Mouse (Mus musculus) forebrain, embryonic 10.5 days (tissue): ENCODE measurements at regions not wholly inside any gene's neighbourhood (a gene's known extent, or its start where the extent isn't known, plus 50 kb on each side); places are given as distances from the start of the nearest gene placed in this dataset.
A peak's percentile ranks its signal among the peaks of the same experiment; 100 is the strongest.

ENCODE experiments used
- DNase-seq: peaks from one replicate; pipeline ENCODE4 v3.0.0-alpha.2; 2017; ENCODE audit warnings: low spot score; ENCODE audit errors: extremely low spot score
- H3K27ac ChIP-seq: fragments of 300-500 bp; sonication (generic); 2 replicates; pipeline ENCODE4 v1.5.1; 2016; ENCODE audit warnings: mild to moderate bottlenecking
- H3K27me3 ChIP-seq: fragments of 300-500 bp; sonication (generic); 2 replicates; pipeline ENCODE4 v1.6.1; 2016; ENCODE audit warnings: mild to moderate bottlenecking; ENCODE audit not compliant: poor library complexity, severe bottlenecking
- H3K36me3 ChIP-seq: fragments of 300-500 bp; sonication (generic); replicated peaks from 2 replicates; pipeline ENCODE4 v1.6.1; 2016; ENCODE audit warnings: mild to moderate bottlenecking, moderate library complexity
- H3K4me1 ChIP-seq: fragments of 300-500 bp; sonication (generic); 2 replicates; pipeline ENCODE4 v1.6.1; 2016
- H3K4me3 ChIP-seq: fragments of 300-500 bp; sonication (generic); 2 replicates; pipeline ENCODE4 v1.5.1; 2016; ENCODE audit warnings: mild to moderate bottlenecking, moderate library complexity
- H3K9me3 ChIP-seq: fragments of 300-500 bp; sonication (generic); 2 replicates; pipeline ENCODE4 v1.6.1; 2016; ENCODE audit warnings: mild to moderate bottlenecking, moderate library complexity
- WGBS: fragments of 180-500 bp; shearing (Covaris S2); methylation state at CpG from one replicate; pipeline ENCODE4 v1.1.7; 2016; 5-methylcytosine and 5-hydroxymethylcytosine counted together

DNA sequence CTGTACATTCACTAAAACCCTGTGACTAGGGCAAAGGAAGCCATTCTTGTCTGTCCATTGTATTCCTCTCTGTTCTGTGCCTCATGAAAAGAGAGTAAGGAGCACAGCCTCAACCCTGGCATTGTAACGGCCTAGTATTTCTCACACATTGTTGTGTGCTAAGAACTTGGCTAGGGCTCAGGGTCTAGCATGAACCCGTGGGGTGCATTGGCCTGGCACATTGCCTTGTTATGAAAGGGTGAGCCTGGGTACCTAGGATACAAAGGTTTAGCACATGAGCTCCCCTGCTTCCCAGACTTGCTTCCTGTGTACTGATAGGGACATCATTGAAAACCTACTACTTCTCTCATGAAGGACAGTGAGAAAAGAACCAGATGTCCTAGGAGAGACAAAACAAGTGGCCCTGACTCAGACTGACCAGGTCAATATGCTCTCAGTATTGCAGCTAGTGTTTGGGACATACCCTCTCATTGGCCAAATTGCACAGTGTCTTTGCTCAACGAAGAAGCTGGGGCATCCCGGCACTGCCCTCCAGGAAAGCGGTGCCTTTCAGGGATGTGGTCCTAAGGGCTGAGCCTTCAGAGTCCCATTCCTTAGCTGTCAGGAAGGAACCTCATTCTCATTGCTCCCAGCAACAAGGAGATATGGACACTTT lies 298.6 kb downstream of the Glrx3 start:
- WGBS, result 90% methylated on average over 5 of the region's 5 CpGs
- H3K4me3 ChIP-seq, result no peak overlapping the region

DNA sequence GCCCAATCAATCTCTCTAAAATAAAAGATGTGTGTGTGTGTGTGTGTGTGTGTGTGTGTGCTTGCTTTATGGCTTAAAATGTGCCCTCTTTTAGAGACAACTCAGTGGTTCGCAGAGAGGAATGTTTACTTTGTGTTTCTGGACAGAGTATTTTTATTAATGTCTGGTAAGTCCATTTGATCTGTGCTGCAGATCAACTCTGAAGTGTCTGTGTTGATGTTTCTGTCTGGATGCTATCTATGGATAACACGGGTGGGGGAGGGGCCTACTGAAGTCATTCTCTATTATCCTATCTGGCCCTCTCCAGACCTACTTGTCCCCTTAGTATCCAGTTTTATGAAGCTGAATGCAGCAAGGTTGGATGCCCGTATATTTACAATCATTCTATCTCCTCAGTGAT lies 304.3 kb downstream of the Glrx3 start:
- Histone ChIP-seq H3K36me3 (no peaks in the 10 kb centered on the region), H3K4me3 (no peak overlapping the region), H3K4me1 (no peaks in the 10 kb centered on the region), H3K9me3 (no peaks in the 10 kb centered on the region), H3K27ac (no peak overlapping the region), H3K27me3 (no peaks in the 10 kb centered on the region)
- WGBS, result 89% methylated on average over 3 of the region's 3 CpGs
- no peak for DNase-seq

More for the DNA sequence above, 298.6 kb downstream of the Glrx3 start:
- H3K4me1 ChIP-seq, result peaks cover 5% of the 10 kb centered on the region
- H3K9me3 ChIP-seq, result no peaks in the 10 kb centered on the region
- H3K27me3 ChIP-seq, result no peaks in the 10 kb centered on the region
- no peaks in the 10 kb centered on the region for H3K36me3 ChIP-seq
- H3K27ac ChIP-seq, result no peak overlapping the region
- DNase-seq, result no peak

DNA sequence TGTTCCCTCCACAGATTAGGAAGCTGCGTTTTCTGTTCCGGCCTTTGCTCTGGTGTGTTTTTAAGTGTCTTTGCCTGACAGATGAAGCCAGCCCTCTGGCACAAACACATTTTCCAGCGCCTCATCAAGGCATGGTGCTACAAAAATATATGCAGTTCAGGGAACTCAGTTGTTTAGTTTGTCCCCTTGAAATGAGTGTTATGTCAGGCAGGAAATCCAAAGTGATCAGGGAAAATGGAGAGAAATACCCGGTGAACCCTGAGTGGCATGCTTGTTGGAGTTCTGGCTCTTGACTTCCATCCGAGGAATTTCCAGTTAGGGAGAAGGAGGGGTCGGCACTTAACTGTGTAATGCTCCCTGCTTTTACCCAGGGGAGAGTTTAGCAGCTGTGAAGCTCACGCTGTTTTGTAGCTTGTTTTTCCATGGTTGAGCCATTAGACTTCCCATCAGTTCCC lies 304.9 kb downstream of the Glrx3 start:
- H3K4me3 ChIP-seq, result no peak overlapping the region
- no peaks in the 10 kb centered on the region for H3K4me1 ChIP-seq
- H3K27ac ChIP-seq, result no peak overlapping the region
- no peaks in the 10 kb centered on the region for H3K36me3 ChIP-seq
- 68% methylated on average over 7 of the region's 7 CpGs for WGBS
- DNase-seq, result no peak
- no peaks in the 10 kb centered on the region for H3K9me3 ChIP-seq
- no peaks in the 10 kb centered on the region for H3K27me3 ChIP-seq

DNA sequence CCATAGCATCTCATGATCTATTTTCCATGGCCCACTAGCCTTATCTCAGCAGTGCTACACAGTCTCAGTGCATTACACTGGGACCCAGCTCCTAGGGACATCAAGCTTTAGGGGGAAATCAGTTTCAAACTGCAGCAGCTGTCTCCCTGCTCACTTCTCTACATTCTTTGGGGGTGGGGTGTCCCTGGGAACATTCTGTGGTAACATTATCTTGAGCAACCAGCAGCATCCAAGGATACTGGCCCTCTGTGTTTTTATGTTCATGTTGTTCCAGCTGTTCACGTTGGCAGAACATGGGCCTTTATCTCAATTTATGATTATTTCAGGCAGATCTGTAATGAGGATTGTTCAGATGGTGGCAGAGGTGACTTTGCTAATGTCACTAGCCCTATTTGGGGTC lies 308.2 kb downstream of the Glrx3 start:
- 93% methylated on average over 1 of the region's 1 CpGs for WGBS
- no peak for DNase-seq
- H3K27me3 ChIP-seq, result no peaks in the 10 kb centered on the region
- no peak overlapping the region for H3K4me3 ChIP-seq
- no peak overlapping the region for H3K27ac ChIP-seq
- H3K4me1 ChIP-seq, result no peaks in the 10 kb centered on the region
- no peaks in the 10 kb centered on the region for H3K9me3 ChIP-seq
- H3K36me3 ChIP-seq, result no peaks in the 10 kb centered on the region

DNA sequence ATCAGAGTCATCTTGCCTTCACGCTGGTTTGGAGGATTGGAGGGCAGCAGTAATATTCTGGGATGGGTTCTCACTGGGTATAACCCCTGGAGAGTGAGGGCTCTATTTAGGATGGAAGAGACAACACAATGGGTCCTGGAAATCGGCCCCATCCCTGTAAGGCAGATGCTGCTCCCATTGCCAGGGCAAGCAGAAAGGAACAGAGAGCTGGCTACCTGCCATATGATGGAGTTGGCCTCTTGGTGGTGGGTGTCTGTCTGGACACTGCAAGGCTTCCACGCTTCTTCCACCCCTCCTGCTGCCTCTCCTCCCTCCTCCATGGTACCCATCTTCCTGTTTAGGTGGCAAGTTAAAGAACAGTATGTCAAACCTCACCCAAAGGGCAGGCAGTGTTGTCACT lies 308.6 kb downstream of the Glrx3 start:
- no peaks in the 10 kb centered on the region for H3K9me3 ChIP-seq
- WGBS, result 92% methylated on average over 3 of the region's 3 CpGs
- no peaks in the 10 kb centered on the region for H3K36me3 ChIP-seq
- no peak overlapping the region for H3K4me3 ChIP-seq
- H3K27ac ChIP-seq, result no peak overlapping the region
- H3K27me3 ChIP-seq, result no peaks in the 10 kb centered on the region
- DNase-seq, result no peak
- H3K4me1 ChIP-seq, result 0 out of 2 replicates have a peak, but pooled peaks cover 3% of the 10 kb centered on the region

DNA sequence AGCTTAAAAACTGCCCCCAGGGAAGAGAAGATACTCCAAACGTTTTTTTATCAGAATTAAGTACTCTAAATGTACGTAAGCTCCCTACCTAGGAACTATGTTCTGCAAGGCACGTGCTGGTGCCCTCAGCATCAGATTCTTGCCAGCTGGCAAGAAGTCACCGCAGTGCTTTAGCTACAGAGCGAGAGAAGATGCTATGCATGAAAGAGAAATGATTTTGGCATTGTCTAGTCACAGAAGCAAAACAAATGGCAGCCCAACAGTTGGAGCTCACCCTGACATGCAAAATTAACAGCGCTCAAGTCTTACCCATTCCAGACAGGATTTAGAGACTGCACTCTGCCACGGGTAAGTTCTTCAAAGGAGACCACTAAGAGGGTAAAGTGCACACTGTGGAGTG lies 311.5 kb downstream of the Glrx3 start:
- no peak for DNase-seq
- 81% methylated on average over 7 of the region's 7 CpGs for WGBS
- no peaks in the 10 kb centered on the region for H3K9me3 ChIP-seq

DNA sequence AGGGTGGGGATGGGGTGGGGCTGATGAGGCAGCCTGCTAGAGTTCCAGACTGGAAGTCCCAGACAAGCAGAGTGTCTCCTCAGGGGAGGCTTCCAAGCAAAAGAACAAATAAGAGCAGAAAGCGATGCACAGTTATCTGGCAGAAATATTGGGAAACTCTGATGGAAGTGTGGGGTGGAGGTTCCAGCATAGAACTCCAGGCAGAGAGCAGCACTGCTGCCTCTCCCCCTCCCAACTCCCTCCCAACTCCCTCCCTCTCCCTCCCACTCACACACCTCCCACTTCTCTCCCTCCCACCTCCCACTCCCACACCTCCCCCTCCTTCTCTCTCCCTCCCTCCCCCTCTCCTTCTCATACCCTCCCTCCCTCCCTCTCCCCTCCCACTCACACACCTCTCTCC lies 313.3 kb downstream of the Glrx3 start:
- Histone ChIP-seq H3K27ac (no peak overlapping the region), H3K27me3 (no peaks in the 10 kb centered on the region), H3K36me3 (no peaks in the 10 kb centered on the region), H3K4me1 (0 out of 2 replicates have a peak, but pooled peaks cover 3% of the 10 kb centered on the region), H3K4me3 (no peak overlapping the region), H3K9me3 (no peaks in the 10 kb centered on the region)
- no peak for DNase-seq
- 92% methylated on average over 1 of the region's 1 CpGs for WGBS

More for the DNA sequence above, 311.5 kb downstream of the Glrx3 start:
- Histone ChIP-seq H3K27ac (no peak overlapping the region), H3K27me3 (no peaks in the 10 kb centered on the region), H3K4me1 (0 out of 2 replicates have a peak, but pooled peaks cover 3% of the 10 kb centered on the region), H3K4me3 (no peak overlapping the region), H3K36me3 (no peaks in the 10 kb centered on the region)

DNA sequence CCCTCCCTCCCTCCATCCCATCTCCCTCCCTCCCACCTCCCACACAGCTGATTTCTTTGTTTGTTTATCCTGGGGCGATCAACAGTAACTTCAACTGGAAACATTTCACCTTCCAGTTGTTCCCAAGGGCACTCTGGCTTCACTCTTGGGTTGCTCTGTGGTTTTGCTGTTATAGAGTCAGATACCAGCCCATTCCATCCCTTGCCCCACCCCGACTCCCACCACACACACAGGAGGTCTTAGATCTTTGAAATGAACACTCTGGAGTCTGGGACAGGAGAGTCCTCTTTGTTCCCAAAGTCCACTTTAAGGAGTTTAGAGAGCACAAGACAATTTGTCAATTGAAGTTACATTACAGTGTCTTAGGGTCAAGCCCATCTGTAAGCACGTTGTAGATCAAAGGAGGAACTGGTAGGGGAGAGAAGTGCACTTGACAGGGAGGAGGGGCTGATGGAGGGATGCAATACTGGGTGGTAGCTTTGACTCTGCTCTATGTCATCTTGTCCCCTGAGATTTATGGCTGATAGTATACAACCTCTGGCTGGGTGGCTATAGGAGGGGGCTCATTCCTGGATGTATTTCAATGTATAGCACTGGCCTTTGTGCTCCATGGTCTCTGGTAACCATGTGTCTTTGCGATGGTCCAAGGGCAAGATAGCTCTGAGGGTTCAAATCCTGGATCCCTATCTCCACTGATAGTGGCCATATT lies 313.9 kb downstream of the Glrx3 start:
- H3K4me1 ChIP-seq, result 0 out of 2 replicates have a peak, but pooled peaks cover 3% of the 10 kb centered on the region
- H3K4me3 ChIP-seq, result no peak overlapping the region
- H3K9me3 ChIP-seq, result no peaks in the 10 kb centered on the region
- H3K36me3 ChIP-seq, result no peaks in the 10 kb centered on the region
- no peak for DNase-seq
- no peak overlapping the region for H3K27ac ChIP-seq
- WGBS, result 68% methylated on average over 4 of the region's 4 CpGs
- H3K27me3 ChIP-seq, result no peaks in the 10 kb centered on the region

DNA sequence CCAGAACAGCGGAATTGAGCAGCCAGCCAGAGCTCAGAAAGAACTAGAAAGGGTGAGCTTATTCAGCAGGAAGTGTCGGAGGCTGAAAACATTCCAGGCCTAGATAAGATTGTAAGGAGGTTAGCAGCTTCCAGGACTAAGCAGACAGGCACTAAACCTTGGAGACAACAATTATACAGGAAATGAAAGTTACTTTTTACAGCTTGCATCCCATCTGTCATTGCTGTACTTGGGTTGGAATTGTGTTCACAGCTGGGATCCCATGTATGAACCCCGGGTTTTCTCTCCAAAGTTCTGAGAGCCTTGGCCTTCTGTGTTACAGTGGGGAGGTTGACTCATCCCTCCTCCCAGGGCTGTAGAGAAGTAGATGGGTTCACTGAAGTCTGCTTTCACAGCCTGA lies 328.5 kb downstream of the Glrx3 start:
- no peaks in the 10 kb centered on the region for H3K4me1 ChIP-seq
- H3K27ac ChIP-seq, result no peak overlapping the region
- no peaks in the 10 kb centered on the region for H3K27me3 ChIP-seq
- no peaks in the 10 kb centered on the region for H3K9me3 ChIP-seq
- 82% methylated on average over 3 of the region's 3 CpGs for WGBS
- no peak overlapping the region for H3K4me3 ChIP-seq
- H3K36me3 ChIP-seq, result no peaks in the 10 kb centered on the region
- no peak for DNase-seq

DNA sequence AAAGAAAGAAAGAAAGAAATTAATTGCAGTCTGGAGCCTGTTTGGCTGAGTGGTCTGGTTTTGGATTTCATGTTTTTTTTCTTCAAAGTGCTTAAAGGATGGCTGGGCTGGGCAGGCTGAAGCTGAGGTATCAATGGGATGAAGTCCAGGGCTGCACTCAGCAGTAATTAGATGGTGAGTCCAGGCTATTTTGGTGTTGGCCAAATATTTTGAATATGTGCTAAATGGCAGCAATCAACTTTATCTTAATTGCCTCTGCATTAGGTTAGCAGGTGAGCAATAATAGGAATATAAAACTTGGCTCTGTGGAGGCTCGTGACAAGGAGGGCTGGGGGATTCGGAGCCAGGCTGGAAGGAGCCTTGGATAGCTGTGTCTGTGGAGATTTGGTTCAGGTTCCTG lies 329.3 kb downstream of the Glrx3 start:
- Histone ChIP-seq H3K36me3 (no peaks in the 10 kb centered on the region), H3K4me1 (0 out of 2 replicates have a peak, but pooled peaks cover 3% of the 10 kb centered on the region)
- WGBS, result 93% methylated on average over 2 of the region's 2 CpGs

DNA sequence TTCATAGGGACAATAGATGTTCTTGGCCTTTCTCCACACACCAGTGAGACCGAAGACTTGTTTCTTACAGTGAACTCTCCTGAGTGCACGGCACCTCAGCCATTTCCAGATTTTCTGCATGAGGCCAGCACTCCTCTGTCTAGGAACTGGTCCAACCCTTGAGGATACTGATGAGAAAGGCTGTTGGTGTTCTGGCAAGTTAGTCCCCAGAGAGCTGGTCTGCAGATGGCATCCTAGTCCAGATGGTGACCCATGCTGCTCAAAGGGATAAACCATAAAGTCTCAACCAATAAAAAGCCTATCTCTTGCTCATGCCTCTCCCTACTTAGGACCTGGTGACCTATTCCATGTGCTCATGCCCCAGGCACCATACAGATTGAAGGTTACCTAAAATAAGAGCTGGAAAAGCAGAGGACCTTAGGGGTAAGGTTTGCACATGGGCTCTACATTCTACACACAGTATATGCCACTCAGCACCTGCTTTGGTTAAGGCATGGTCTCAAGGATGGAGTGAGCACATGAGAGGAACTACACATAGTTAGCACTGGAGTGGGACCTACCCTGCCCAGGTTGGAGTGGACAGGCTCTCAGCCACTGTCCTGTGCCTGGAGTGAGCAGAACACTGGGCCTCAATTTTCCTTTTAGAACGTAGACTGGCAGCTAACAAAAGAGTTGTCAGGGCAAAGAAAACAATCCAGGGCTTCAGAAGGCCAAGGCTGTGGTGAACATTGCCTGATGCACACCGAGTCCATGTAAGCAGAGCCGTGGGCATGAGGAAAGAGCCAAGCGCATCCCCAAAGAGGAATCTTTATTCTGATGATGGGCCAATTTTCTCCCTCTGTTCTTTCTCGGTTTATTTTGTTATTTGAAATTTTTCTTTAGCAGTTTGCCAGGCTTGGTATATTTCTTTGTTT lies 335.9 kb downstream of the Glrx3 start:
- no peaks in the 10 kb centered on the region for H3K9me3 ChIP-seq
- H3K36me3 ChIP-seq, result no peaks in the 10 kb centered on the region
- peak overlapping the region; percentile 44; the same call in 1 of the 2 replicates for H3K27ac ChIP-seq
- no peak overlapping the region for H3K4me3 ChIP-seq
- H3K27me3 ChIP-seq, result no peaks in the 10 kb centered on the region
- H3K4me1 ChIP-seq, result peaks cover 16% of the 10 kb centered on the region
- WGBS, result 84% methylated on average over 7 of the region's 7 CpGs
- no peak for DNase-seq

More for the DNA sequence above, 329.3 kb downstream of the Glrx3 start:
- H3K4me3 ChIP-seq, result no peak overlapping the region
- H3K27ac ChIP-seq, result no peak overlapping the region
- no peak for DNase-seq
- H3K9me3 ChIP-seq, result no peaks in the 10 kb centered on the region
- H3K27me3 ChIP-seq, result no peaks in the 10 kb centered on the region

DNA sequence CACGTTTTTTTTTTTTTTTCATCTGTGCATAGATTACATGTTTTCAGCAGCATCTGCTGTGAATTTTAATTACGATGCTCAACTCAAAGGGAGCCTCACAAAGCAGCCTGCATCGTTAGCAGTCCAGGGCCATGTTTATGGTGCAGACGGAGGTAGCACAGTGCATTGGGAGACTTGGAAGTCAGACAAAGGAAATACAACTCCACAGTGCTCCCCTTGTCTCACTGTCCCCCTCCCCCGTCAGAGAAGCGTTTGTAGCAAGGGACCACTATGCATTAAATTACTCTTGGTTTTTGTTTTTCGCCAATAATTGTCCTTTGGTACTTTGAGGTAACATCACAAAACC lies 336.5 kb downstream of the Glrx3 start:
- no peaks in the 10 kb centered on the region for H3K36me3 ChIP-seq
- 51% methylated on average over 7 of the region's 7 CpGs for WGBS
- H3K4me3 ChIP-seq, result no peak overlapping the region
- no peaks in the 10 kb centered on the region for H3K27me3 ChIP-seq
- H3K9me3 ChIP-seq, result no peaks in the 10 kb centered on the region
- H3K27ac ChIP-seq, result peak overlapping the region; percentile 44; the same call in 1 of the 2 replicates
- no peak for DNase-seq
- peaks cover 16% of the 10 kb centered on the region for H3K4me1 ChIP-seq
